Mouse (Mus musculus): Measurements from ENCODE around the gene Eno3.

GRCm38 (mm10) chr11:70689578-70689977 lies 32.6 kb downstream of the Eno3 start:
- TF ChIP-seq GATA1 (IDR thresholded peaks at IDR 0.05; ENCODE audit: borderline replicate concordance, low read length): no peak
- TF ChIP-seq CTCF (IDR thresholded peaks at IDR 0.05; ENCODE audit: low read depth, low read length): no peak
- no peak for TF ChIP-seq GATA2 (IDR thresholded peaks at IDR 0.05; ENCODE audit: borderline replicate concordance, low read depth, low read length)
- no peak for TF ChIP-seq TAL1 (conservative IDR thresholded peaks at IDR 0.05; ENCODE audit: low read depth, low read length)

Data from G1E (cell line).